Mouse (Mus musculus) ES-E14 (cell line): ENCODE data around the gene Tanc1. TPM values are rescaled to one million over a fixed set of nuclear protein-coding genes. Genes with fewer than 3 reads are reported as not detected.

Source experiments
- DNase-seq: peaks from one replicate; pipeline ENCODE4 v3.0.0-alpha.2; 2013; ENCODE audit warnings: low read depth, low spot score
- H3K27ac ChIP-seq: 2 replicates; pipeline ENCODE4 v1.5.1; 2012; ENCODE audit warnings: low read depth, mild to moderate bottlenecking, low read length, moderate library complexity, mixed read lengths; ENCODE audit not compliant: poor library complexity, insufficient read depth, severe bottlenecking
- H3K36me3 ChIP-seq: 2 replicates; pipeline ENCODE4 v1.6.1; 2012; ENCODE audit warnings: mild to moderate bottlenecking, low read length, moderate library complexity, mixed read lengths; ENCODE audit not compliant: control insufficient read depth, poor library complexity, insufficient read depth, severe bottlenecking
- H3K4me1 ChIP-seq, 2 experiments: fragments of 150-350 bp in 1 of 2; sonication (generic) in 1 of 2; 2 replicates each; pipeline ENCODE4 v1.6.1; 2012; ENCODE audit warnings: low read length in 2 of 2, mild to moderate bottlenecking in 1 of 2, mixed read lengths in 1 of 2; ENCODE audit not compliant: control insufficient read depth in 2 of 2, insufficient read depth in 2 of 2, poor library complexity in 1 of 2
- H3K4me3 ChIP-seq, 2 experiments: fragments of 150-350 bp in 1 of 2; sonication (generic) in 1 of 2; 2 replicates each; pipeline ENCODE4 v1.5.1; 2012; ENCODE audit warnings: low read length in 2 of 2, low read depth in 1 of 2, mild to moderate bottlenecking in 1 of 2, mixed read lengths in 1 of 2; ENCODE audit not compliant: insufficient read depth in 1 of 2, poor library complexity in 1 of 2, severe bottlenecking in 1 of 2
- H3K9ac ChIP-seq: 2 replicates; pipeline ENCODE4 v1.6.1; 2012; ENCODE audit warnings: low read depth, mild to moderate bottlenecking, low read length, mixed read lengths; ENCODE audit not compliant: poor library complexity, insufficient read depth, severe bottlenecking
- H3K9me3 ChIP-seq: fragments of 150-350 bp; sonication (generic); 2 replicates; pipeline ENCODE4 v1.6.1; 2012; ENCODE audit warnings: low read depth, mild to moderate bottlenecking, low read length; ENCODE audit not compliant: control insufficient read depth, insufficient read depth
- CHD2 ChIP-seq: IDR thresholded peaks from 2 replicates; pipeline ENCODE4 v1.6.1; 2014; ENCODE audit warnings: mild to moderate bottlenecking, low read depth, low read length, inconsistent platforms
- HCFC1 ChIP-seq: IDR thresholded peaks from 2 replicates; pipeline ENCODE4 v1.6.1; 2012; ENCODE audit warnings: low read length, inconsistent platforms, borderline replicate concordance; ENCODE audit not compliant: insufficient read depth
- MAFK ChIP-seq: IDR thresholded peaks from 2 replicates; pipeline ENCODE4 v1.6.1; 2014; ENCODE audit warnings: mild to moderate bottlenecking, low read depth, low read length, inconsistent platforms; ENCODE audit not compliant: insufficient read depth
- ZC3H11A ChIP-seq: IDR thresholded peaks from 2 replicates; pipeline ENCODE4 v1.6.1; 2012; ENCODE audit warnings: low read depth, mild to moderate bottlenecking, inconsistent platforms, low read length, borderline replicate concordance
- ZNF384 ChIP-seq: IDR thresholded peaks from 2 replicates; pipeline ENCODE4 v1.6.1; 2012; ENCODE audit warnings: low read depth, low read length, inconsistent platforms
- in situ Hi-C, 2 experiments: fragments of 600-800 bp; cut with MboI; formaldehyde crosslinking; loops; one replicate each; pipeline ENCODE4 v1.15.1; 2025; ENCODE audit warnings: low sequenced_read_pairs in 2 of 2, inconsistent platforms in 1 of 2; ENCODE audit not compliant: unreplicated experiment in 2 of 2
- total RNA-seq: library from RNA; depleted of rRNA; stranded (reverse); fragments of 300-350 nt; gene quantifications from 2 replicates; pipeline ENCODE4 v1.2.3, GENCODE M21; 2012

Gene Tanc1
- total RNA-seq, 1 experiment: 28.2 TPM

DNA sequence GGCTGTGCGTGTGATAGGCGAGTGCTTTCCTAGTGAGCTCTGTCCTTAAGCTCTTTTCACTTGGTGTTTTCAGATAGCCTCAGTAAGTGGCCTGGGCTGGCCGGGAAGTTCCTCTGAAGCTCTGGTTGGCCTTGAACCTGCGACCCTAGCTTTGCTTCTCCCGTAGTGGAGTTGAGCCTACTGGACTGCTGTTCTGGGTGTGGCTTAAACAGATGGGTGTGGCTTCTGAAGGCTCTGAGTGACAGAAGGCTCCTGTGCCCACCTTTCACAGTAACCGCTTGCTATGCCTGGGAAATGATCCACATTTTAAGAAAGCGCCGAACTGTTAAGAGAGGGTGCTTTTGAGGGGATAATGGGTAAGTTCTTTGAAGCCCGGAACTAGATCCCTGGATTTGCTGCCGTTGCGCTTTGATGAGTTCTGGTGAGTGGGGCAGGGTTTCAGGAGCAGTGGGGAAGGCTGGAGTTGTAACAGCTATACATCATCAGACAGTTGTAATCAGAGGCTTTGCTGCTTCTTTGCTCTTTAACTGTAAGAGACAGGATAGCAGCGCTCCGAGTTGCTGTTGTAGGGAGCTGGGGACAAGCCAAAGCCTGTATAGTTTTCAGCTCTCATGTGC, 144.4 kb downstream of the Tanc1 start:
- no peaks in the 10 kb centered on the region for H3K9me3 ChIP-seq
- peaks cover 4% of the 10 kb centered on the region; the same call in 1 of the 2 replicates for H3K36me3 ChIP-seq
- H3K4me1 ChIP-seq: peaks cover 3 to 7% of the 10 kb centered on the region in 2 experiments
- no peak for TF ChIP-seq ZNF384
- no peak for TF ChIP-seq ZC3H11A
- TF ChIP-seq CHD2: no peak
- no peak for TF ChIP-seq MAFK
- no peak for TF ChIP-seq HCFC1
- in situ Hi-C loops: no loop called here
- H3K4me3 ChIP-seq: no peak overlapping the region
- DNase-seq: no peak
- no peak overlapping the region for H3K9ac ChIP-seq
- H3K27ac ChIP-seq: no peak overlapping the region

DNA sequence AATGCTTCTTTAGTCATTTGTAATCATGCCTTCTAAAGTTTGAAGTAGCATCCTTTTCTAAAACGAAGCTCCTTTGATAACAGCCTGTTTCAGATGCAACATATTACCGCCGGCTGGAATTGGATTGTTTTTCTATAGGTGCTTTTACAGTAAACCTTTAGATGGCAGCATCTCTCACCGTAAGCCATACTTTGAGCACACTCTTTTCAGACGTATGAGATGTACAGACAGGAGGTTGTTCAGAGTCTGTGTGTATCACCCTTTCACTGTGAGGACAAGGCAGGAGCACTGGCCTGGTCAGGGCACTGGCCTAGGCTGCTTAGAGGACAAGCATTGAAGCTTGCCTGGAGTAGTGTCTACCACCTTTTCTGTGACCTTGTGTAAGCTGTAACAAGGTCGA, 145.2 kb downstream of the Tanc1 start:
- H3K9me3 ChIP-seq: no peaks in the 10 kb centered on the region
- in situ Hi-C loops: no loop called here
- no peak overlapping the region for H3K27ac ChIP-seq
- no peak overlapping the region for H3K4me3 ChIP-seq
- H3K9ac ChIP-seq: no peak overlapping the region
- DNase-seq: no peak
- H3K36me3 ChIP-seq: peaks cover 6% of the 10 kb centered on the region; the same call in 1 of the 2 replicates
- H3K4me1 ChIP-seq: peaks cover 3 to 7% of the 10 kb centered on the region in 2 experiments
- TF ChIP-seq ZNF384: no peak
- no peak for TF ChIP-seq MAFK
- no peak for TF ChIP-seq ZC3H11A
- TF ChIP-seq HCFC1: no peak
- no peak for TF ChIP-seq CHD2

DNA sequence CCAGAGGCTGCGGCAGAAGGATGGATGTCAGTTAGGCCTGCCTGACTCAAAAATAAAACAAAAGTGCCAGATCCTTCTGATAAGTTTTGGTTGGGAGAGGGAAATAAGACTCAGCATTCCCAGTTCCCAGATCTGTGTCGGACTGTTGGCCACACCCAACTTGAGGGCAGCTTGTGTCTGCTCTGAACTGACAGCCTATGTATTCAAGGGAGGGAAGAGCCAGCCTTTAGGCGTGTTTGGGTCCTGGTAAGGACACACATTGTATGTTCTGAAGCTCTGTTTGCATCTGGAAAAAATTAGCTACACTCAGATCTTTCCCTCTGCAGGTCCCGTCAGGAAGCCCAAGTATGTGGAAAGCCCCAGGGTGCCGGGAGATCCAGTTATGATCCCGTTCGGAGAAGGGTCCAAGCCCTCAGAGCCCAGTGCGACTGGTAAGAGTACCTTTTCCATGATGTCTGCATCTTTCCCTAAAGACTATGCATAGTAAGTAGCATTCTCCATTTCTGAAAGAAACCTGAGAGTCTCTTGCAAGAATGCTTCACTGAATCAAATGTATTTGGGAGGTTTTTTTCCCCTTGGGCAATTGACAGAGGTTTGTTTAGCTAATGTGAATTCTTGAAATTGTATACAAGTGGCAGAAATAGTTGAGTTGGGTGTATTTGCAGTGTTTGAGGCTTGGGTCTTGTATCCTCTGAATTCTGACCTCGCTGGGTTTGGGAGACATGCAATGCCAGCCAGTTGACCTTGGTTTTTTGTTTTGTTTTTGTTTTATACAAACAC, 146.5 kb downstream of the Tanc1 start:
- H3K4me1 ChIP-seq: peaks cover 3 to 7% of the 10 kb centered on the region in 2 experiments
- no peak for TF ChIP-seq MAFK
- no peak for TF ChIP-seq ZNF384
- no peak for TF ChIP-seq ZC3H11A
- TF ChIP-seq HCFC1: no peak
- no peak for TF ChIP-seq CHD2
- peaks cover 6% of the 10 kb centered on the region; the same call in 1 of the 2 replicates for H3K36me3 ChIP-seq
- no peaks in the 10 kb centered on the region for H3K9me3 ChIP-seq
- no peak for DNase-seq
- no peak overlapping the region; the same call in 1 of the 2 replicates for H3K27ac ChIP-seq
- no peak overlapping the region for H3K9ac ChIP-seq
- in situ Hi-C loops: no loop called here
- no peak overlapping the region for H3K4me3 ChIP-seq

DNA sequence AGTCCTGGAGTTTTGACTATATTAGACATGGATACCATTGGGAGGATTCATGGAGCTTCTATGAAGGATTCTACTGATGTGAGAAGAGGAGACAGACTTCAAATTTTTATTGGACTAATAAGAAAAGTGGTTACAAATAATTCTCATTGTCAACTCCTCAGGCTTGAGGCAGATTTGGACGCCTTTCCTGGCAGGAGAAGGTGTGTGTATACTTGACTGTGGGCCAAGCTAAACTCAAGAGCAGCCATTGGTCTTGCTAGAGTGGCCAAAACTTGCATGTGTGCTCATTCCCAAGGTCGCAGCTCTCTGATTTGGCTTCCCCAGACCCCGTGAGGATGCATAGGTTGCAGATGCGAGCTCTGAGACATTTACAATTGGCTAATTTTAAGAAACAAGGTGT, 148.9 kb downstream of the Tanc1 start:
- no peak overlapping the region for H3K9ac ChIP-seq
- in situ Hi-C loops: no loop called here
- peaks cover 3 to 5% of the 10 kb centered on the region in 2 experiments for H3K4me1 ChIP-seq
- no peak overlapping the region for H3K4me3 ChIP-seq
- TF ChIP-seq MAFK (no peak), ZNF384 (no peak), ZC3H11A (no peak), HCFC1 (no peak), CHD2 (no peak)
- no peak for DNase-seq
- peaks cover 13% of the 10 kb centered on the region; the same call in 1 of the 2 replicates for H3K36me3 ChIP-seq
- no peak overlapping the region for H3K27ac ChIP-seq
- H3K9me3 ChIP-seq: no peaks in the 10 kb centered on the region
